Mouse (Mus musculus) megakaryocyte, embryonic 14.5 days (primary cell): ENCODE results near the gene Rhbdd1.

Experiments
- FLI1 ChIP-seq: IDR thresholded peaks from 2 replicates; pipeline ENCODE4 v1.6.1; 2012; ENCODE audit warnings: low read length, inconsistent platforms, mixed read lengths
- GATA1 ChIP-seq: IDR thresholded peaks from 3 replicates; pipeline ENCODE4 v1.6.1; 2012; ENCODE audit warnings: mixed read lengths, low read length, inconsistent platforms, borderline replicate concordance

- TF ChIP-seq GATA1 (no peak), FLI1 (no peak)
These were observed 154.4 kb downstream of the Rhbdd1 start for GRCm38 (mm10) chr1:82470516-82471225.
